Mouse (Mus musculus): ENCODE results near the gene Rdh16f1.
"Not testable (repeated sequence)": the region's sequence is repeated elsewhere in the genome, so short reads cannot be mapped to it uniquely, and the experiment has no call there.

The Rdh16f1 gene

GRCm38 (mm10) chr10:127750136-127750777 lies 9.3 kb upstream of the Rdh16f1 start:
- DNase-seq = no peak

GRCm38 (mm10) chr10:127751548-127751947 lies 8.0 kb upstream of the Rdh16f1 start, which contains the start of gene Gpr182:
Gpr182 (minus strand) TSS chr10:127751732.
- DNase-seq = peak; percentile 70

- DNase-seq = peak; percentile 78
Observed at GRCm38 (mm10) chr10:127754566-127755166, 4.9 kb upstream of the Rdh16f1 start.

DNA sequence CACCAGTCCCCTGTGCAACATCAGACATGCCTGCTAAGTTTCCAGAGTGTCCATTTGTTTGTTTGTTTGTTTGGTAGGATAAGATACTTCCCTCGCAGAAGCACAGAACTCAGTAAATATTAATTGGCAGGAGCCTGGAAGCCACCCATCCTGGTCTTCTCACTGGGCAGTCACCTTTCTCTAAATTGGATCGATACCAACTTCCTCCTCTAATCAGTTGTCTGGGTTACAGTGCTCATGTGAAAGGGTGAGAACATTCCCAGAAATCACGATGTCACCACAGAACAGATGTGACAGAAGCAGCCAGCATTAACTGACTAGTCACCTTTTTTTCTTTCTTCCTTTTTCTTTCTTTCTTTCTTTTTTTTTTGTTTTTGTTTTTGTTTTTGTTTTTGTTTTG lies 4.3 kb upstream of the Rdh16f1 start:
- no peak for DNase-seq

GRCm38 (mm10) chr10:127755770-127756468 lies 3.7 kb upstream of the Rdh16f1 start:
- DNase-seq = peak; percentile 36

DNA sequence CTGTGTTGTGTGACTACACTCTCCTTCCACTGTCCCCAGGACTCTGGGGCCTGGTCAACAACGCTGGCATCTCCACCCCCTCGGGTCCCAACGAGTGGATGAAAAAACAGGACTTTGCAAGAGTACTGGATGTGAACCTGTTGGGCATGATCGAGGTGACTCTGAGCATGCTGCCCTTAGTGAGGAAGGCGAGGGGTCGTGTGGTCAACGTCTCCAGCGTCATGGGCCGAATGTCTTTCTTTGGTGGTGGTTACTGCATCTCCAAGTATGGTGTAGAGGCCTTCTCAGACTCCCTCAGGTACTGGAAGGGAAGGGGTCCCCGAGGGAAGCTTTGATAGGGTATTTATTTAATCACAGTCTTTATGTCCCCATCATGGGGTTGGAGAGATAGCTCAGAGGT lies 3.3 kb downstream of the Rdh16f1 start:
- not testable (repeated sequence) for DNase-seq

GRCm38 (mm10) chr10:127763914-127764680 lies 4.5 kb downstream of the Rdh16f1 start:
- DNase-seq = peak; percentile 72

DNA sequence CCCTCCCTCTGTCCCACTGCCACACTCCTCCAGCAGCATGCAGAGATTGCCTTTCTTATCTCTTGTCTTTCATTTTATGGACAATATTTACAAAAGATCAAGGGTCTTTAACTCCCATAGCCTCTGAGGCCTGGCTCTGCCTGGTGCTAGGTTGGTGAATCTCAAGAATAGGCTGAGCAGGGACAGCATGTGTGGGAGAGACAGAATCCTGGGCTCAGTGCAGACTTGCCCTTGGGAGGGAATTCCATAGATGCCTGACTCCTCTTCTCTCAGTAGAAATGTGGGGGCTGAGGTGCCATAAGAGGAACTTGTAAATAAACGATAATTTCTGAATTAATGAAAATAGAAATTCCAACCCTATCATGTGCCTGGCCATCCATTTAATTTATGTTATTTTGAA lies 7.0 kb downstream of the Rdh16f1 start:
- peak; percentile 14 for DNase-seq

GRCm38 (mm10) chr10:127776011-127776410 lies 16.4 kb downstream of the Rdh16f1 start, which contains the start of gene Rdh9:
Rdh9 (plus strand) TSS chr10:127776386.
- no peak for DNase-seq

GRCm38 (mm10) chr10:127782321-127782720 lies 22.7 kb downstream of the Rdh16f1 start:
- not testable (repeated sequence) for DNase-seq

DNA sequence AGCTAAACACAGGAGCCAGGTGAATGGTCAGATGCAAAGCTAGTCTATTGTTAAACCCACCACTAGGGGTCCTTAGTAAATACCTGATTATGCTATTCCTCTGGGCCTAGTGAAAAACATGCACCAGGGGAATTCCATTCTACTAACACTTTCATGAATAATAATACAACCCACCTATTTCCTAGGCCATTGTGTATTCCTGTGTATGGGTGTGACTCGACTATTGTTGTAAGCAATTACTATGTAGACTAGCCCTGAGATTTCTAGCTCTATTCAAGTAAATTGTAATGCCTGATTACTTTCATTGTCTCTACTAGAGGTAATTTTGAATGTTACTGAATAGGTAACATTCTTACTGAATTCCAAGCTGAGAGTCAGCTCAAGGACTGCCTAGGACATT lies 25.8 kb downstream of the Rdh16f1 start:
- DNase-seq = not testable (repeated sequence)

DNA sequence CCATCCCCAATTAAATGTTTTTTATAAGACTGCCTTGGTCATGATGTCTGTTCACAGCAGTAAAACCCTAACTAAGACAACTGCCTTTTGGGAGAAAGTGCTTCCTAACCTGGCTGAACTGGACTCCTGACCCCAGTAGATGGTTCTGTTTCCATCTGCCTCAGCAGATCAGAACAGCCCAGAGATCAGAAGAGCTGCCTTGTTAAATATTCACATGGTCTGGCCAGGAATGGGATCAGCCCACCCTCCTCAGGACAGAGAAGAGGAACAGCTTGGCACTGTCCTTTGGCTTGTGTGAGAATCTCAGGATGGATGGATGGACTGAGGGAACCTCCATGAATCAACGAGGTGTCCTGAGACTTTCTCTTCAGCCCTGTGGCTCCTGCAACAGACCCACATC lies 39.7 kb downstream of the Rdh16f1 start:
- peak; percentile 31 for DNase-seq

GRCm38 (mm10) chr10:127800891-127801290 lies 41.3 kb downstream of the Rdh16f1 start, which contains the start of gene Rdh16:
Rdh16 (plus strand) TSS chr10:127801152.
- peak; percentile 40 for DNase-seq

GRCm38 (mm10) chr10:127801612-127802011 lies 42.0 kb downstream of the Rdh16f1 start:
- no peak for DNase-seq

DNA sequence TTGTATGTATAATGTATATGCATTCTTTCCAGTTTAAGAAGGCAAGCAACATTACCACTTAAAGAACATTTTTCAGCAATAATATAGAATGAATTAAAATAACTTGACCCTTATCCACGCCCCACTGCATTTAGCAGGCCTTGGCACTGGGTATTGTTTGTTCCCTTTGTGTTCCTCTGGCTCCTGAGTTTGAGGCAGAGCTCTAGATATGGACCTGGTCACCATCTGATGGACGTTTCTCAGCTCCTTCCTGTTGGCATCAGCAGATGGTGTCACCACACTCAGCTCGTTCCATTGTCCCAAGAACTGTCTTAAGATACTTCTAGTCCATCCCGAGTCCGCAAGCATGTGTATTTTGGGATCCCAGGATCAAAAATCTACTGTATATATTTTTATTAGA lies 42.6 kb downstream of the Rdh16f1 start:
- DNase-seq = no peak

DNA sequence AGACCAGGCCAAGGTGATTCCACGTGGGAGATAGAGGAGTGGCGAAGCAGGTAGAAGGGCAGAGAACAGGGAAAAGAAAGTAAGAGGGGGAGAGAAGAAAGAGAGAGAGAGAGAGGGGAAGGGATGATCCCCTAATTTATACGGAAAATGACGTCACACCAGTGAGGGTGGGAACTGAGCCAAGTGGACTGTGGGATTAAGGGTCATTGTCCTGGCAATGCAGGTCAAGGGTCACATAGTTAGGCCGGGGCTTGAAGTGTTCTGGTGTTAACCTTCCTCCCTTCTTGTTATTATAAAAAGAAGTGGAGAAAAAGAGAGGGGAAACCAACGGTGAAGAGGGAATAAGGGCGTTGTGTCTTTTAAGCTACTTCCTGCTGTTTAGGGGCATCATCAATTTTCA lies 44.8 kb downstream of the Rdh16f1 start:
- peak; percentile 18 for DNase-seq

GRCm38 (mm10) chr10:127815888-127816287 lies 56.3 kb downstream of the Rdh16f1 start:
- DNase-seq = no peak

- DNase-seq = peak; percentile 17
Observed at GRCm38 (mm10) chr10:127817268-127817910, 57.8 kb downstream of the Rdh16f1 start.

DNA sequence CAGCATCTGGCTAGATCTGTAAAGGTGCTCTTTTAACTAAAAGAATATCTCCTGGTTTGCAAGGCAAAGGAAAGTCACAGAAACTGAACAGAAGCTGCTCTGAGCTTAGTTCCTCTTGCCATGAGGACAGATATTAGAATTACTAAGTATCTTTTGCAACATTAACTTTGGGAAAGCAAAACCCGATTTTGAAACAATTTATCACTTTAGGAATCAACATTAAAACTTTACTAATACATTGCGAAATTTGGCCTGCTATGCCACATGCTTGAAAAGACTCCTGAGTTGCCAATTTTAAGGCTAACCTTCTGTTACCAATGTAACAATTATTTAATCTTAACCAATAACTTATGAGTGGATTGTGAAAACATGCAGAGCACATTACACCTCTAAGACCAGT lies 62.2 kb downstream of the Rdh16f1 start:
- DNase-seq = not testable (repeated sequence)

GRCm38 (mm10) chr10:127825386-127825785 lies 65.8 kb downstream of the Rdh16f1 start:
- DNase-seq = peak; percentile 55

- DNase-seq = no peak
Observed at GRCm38 (mm10) chr10:127829121-127829520, 69.5 kb downstream of the Rdh16f1 start.

GRCm38 (mm10) chr10:127834186-127834585 lies 74.6 kb downstream of the Rdh16f1 start:
- DNase-seq = not testable (repeated sequence)
